Mouse (Mus musculus) layer of hippocampus, adult 8-10 months (tissue): Measurements from ENCODE around the gene Slc38a10. TPM values are rescaled to one million over a fixed set of nuclear protein-coding genes. Genes with fewer than 3 reads are reported as not detected.

Source experiments
- DNase-seq, 2 experiments: peaks; one replicate each; pipeline ENCODE4 v3.0.0; 2022; ENCODE audit warnings: low spot score in 2 of 2
- microRNA-seq, 2 experiments: library from miRNA; unstranded; fragments of <30 nt; microRNA quantifications; one replicate each; pipeline ENCODE4 v1.2.0; 2022
- total RNA-seq, 4 experiments: library from RNA; stranded (reverse); gene quantifications; 2 replicates each; pipeline ENCODE4 v1.2.4; 2022

Gene Slc38a10
- total RNA-seq, 4 experiments from 2014 or later, result 83.1 to 95.2 (median 88.8) TPM

DNA sequence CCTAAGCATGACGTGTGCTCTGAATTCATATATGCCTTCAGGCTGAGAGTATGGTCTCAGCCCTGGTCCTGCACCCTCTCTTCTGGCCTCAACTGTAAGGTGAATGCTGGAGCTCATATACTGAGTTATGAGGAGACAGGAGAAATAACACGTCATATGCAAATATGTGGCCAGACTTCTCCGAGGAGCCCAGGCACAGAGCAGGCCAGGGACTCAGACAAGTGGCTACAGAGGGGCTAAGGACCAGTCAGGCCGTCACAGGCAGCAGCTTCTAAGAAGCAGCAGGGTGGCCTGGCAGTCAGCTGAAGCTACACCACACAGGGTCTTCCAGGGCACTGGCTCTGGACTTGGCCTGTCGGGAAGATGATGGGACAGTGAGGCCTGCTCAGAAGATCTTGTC lies 87.8 kb downstream of the Slc38a10 start:
- DNase-seq, result no peak

DNA sequence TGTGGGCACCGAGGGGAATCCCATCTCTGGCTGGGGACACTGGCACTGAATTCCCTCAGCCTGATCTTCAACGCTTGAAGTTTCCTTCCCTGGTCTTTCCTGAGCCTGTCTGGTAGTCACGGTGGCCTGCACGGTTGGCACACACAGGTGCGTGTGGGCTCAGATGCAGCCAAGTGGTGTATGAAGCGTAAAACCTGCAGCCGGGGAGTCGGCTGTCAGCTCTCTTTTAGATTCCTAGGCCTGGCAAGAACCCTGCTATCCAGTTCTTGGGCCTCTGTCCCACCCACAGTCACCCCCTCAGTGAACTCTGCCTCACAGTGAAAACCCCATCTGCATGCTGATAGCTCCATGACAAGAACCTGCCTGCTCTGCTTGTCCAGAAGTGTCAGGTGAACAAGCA lies 90.5 kb downstream of the Slc38a10 start:
- no peak for DNase-seq

DNA sequence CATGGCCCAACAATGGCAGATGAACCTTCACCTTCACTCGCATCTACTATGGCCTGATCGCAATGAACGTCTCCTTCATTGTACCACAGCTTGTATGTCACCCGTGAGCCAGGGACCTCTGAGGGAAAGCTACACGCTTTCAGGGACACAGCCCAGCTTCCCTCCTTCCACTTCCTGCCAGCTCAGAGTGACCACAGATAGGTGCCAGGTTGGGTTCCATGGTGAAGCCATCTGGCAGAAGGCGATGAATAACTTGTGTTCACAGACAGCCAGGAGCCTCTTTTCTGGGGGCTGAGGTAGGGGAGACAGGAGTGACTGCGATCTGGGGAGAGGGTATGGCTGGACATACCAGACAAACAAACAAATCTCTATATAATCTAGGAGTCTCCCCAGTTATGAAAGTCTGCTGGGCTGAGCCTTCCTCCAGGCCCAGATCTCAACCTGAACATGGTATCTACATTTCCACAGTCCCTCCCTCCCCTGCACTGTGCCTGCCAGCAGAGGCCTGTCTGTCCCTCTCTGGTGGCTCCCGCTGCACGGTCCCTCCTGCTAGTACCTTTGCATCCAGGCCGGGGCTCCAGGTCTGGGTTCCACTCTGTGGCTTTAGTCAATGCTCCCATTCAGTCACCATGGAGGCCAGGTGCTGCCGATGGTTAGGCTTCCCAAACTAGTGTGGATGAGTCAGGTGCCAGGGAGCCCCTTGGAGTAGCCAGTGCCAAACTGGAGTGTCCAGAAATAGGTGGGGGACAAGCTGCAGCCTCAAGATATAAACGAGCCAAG lies 95.0 kb downstream of the Slc38a10 start:
- DNase-seq, result no peak

Small RNA genes lying within 50 kb of the gene (microRNA-seq; reads per million reads assigned to microRNA genes)
- 0 reads per million in 2 experiments for gene Gm25948

Other genes starting within 250 kb of the Slc38a10 start
- 10 to 100 TPM; 31.5 to 39.5 (median 37.3) TPM for gene Chmp6, start 237.9 kb downstream of the Slc38a10 start, total RNA-seq
- gene Baiap2, start 208.6 kb downstream of the Slc38a10 start, total RNA-seq, result 100 to 1,000 TPM; 170 to 244 (median 215) TPM
- gene Aatk, start 104.2 kb downstream of the Slc38a10 start, total RNA-seq, result 100 to 1,000 TPM; 217 to 247 (median 224) TPM
- gene Cep131, start 64.5 kb downstream of the Slc38a10 start, total RNA-seq, result 10 to 100 TPM; 34.0 to 41.5 (median 35.9) TPM
- gene Tepsin, start 52.6 kb downstream of the Slc38a10 start, total RNA-seq, result 10 to 100 TPM; 17.7 to 18.2 (median 18.0) TPM
- gene Ndufaf8, start 52.4 kb downstream of the Slc38a10 start, total RNA-seq, result 10 to 100 TPM; 17.8 to 46.9 (median 30.6) TPM
- gene Bahcc1, start 81.6 kb upstream of the Slc38a10 start, total RNA-seq, result 10 to 100 TPM; 20.0 to 23.4 (median 21.4) TPM
- 1,000 to 10,000 TPM; 1,218 to 1,398 (median 1,309) TPM for gene Actg1, start 197.2 kb upstream of the Slc38a10 start, total RNA-seq
- gene Fscn2, start 210.2 kb upstream of the Slc38a10 start, total RNA-seq, result under 1 TPM in 3 of 4 experiments, not detected in 1; 0.49 to 0.79 (median 0.73) TPM
- gene Faap100, start 227.4 kb upstream of the Slc38a10 start, total RNA-seq, result 10 to 100 TPM; 16.8 to 19.8 (median 18.7) TPM